Mouse (Mus musculus) forebrain, embryonic 13.5 days (tissue): ENCODE data around the gene Smg9. TPM values are rescaled to one million over a fixed set of nuclear protein-coding genes. Genes with fewer than 3 reads are reported as not detected.

Experiments
- ATAC-seq: fragments of 200-750 bp; cut with Nextera tagmentation; 2 replicates; pipeline ENCODE4 v1.8.0; 2017
- H3K27ac ChIP-seq: fragments of 300-500 bp; sonication (generic); 2 replicates; pipeline ENCODE4 v1.5.1; 2015; ENCODE audit warnings: inconsistent platforms, mild to moderate bottlenecking, moderate library complexity
- H3K27me3 ChIP-seq: fragments of 300-500 bp; sonication (generic); 2 replicates; pipeline ENCODE4 v1.6.1; 2015; ENCODE audit warnings: mild to moderate bottlenecking, inconsistent platforms
- H3K36me3 ChIP-seq: fragments of 300-500 bp; sonication (generic); 2 replicates; pipeline ENCODE4 v1.6.1; 2015; ENCODE audit warnings: mild to moderate bottlenecking, inconsistent platforms; ENCODE audit not compliant: poor library complexity, severe bottlenecking
- H3K4me1 ChIP-seq: fragments of 300-500 bp; sonication (generic); 2 replicates; pipeline ENCODE4 v1.6.1; 2015; ENCODE audit warnings: inconsistent platforms
- H3K4me2 ChIP-seq: fragments of 300-500 bp; sonication (generic); 2 replicates; pipeline ENCODE4 v1.6.1; 2015; ENCODE audit warnings: inconsistent platforms, mild to moderate bottlenecking, moderate library complexity
- H3K4me3 ChIP-seq: fragments of 300-500 bp; sonication (generic); 2 replicates; pipeline ENCODE4 v1.5.1; 2015; ENCODE audit warnings: mild to moderate bottlenecking, inconsistent platforms
- H3K9ac ChIP-seq: fragments of 300-500 bp; sonication (generic); 2 replicates; pipeline ENCODE4 v1.6.1; 2015; ENCODE audit warnings: mild to moderate bottlenecking, inconsistent platforms
- H3K9me3 ChIP-seq: fragments of 300-500 bp; sonication (generic); replicated peaks from 2 replicates; pipeline ENCODE4 v1.6.1; 2016; ENCODE audit warnings: inconsistent platforms
- WGBS: fragments of 180-500 bp; shearing (Covaris S2); methylation state at CpG from one replicate; pipeline ENCODE4 v1.1.7; 2015; 5-methylcytosine and 5-hydroxymethylcytosine counted together
- polyA plus RNA-seq: library from polyadenylated mRNA; unstranded; fragments of >200 nt; fragmentation: Nextera tagmentation; extraction: Ambion mirVana; gene quantifications from 2 replicates; pipeline ENCODE4 v1.2.1, GENCODE M21; 2015

Smg9 gene
- polyA plus RNA-seq, 1 experiment from 2014 or later, result 25.7 TPM

- Histone ChIP-seq H3K27me3 (no peaks in the 10 kb centered on the region), H3K4me1 (peaks cover 10% of the 10 kb centered on the region), H3K9ac (peak overlapping the region; percentile 47), H3K4me3 (no peak overlapping the region), H3K36me3 (peaks cover 53% of the 10 kb centered on the region), H3K9me3 (no peaks in the 10 kb centered on the region), H3K4me2 (no peak overlapping the region), H3K27ac (no peak overlapping the region)
- ATAC-seq, result no peak
- 37% methylated on average over 8 of the region's 8 CpGs for WGBS
Measured at GRCm38 (mm10) chr7:24419579-24419978, 20.2 kb downstream of the Smg9 start.

DNA sequence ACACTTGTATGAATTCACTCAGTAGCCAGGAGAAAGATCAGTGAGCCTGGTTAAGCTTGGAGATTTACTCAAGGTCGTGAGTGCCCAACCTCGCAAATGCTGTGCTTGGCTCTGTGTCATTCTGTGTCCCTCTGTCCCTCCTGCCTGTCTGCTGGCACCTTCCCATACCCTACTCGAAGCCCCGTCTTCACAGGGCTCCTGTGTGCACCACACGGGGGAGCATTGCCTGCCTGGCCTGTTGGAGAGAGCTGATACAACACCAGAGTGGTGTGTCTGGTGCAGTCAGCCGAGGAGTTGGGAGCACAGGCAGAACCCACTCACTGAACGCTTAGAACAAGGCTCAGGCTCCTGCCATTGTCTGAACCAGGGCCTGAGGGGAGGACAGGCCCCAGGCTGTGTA, 22.2 kb downstream of the Smg9 start:
- no peak for ATAC-seq
- no peak overlapping the region for H3K27ac ChIP-seq

GRCm38 (mm10) chr7:24422251-24422650, 22.8 kb downstream of the Smg9 start:
- Histone ChIP-seq H3K27ac (no peak overlapping the region), H3K4me2 (no peak overlapping the region), H3K9me3 (no peaks in the 10 kb centered on the region), H3K27me3 (no peaks in the 10 kb centered on the region), H3K9ac (no peak overlapping the region), H3K4me3 (no peak overlapping the region), H3K4me1 (peaks cover 10% of the 10 kb centered on the region), H3K36me3 (peaks cover 32% of the 10 kb centered on the region)
- 75% methylated on average over 8 of the region's 8 CpGs for WGBS
- ATAC-seq, result no peak

More for the DNA sequence above, 22.2 kb downstream of the Smg9 start:
- 63% methylated on average over 7 of the region's 7 CpGs for WGBS
- Histone ChIP-seq H3K4me3 (no peak overlapping the region), H3K36me3 (peaks cover 39% of the 10 kb centered on the region), H3K4me2 (no peak overlapping the region), H3K9me3 (no peaks in the 10 kb centered on the region), H3K9ac (no peak overlapping the region), H3K27me3 (no peaks in the 10 kb centered on the region), H3K4me1 (peaks cover 10% of the 10 kb centered on the region)

- Histone ChIP-seq H3K9ac (no peak overlapping the region), H3K9me3 (no peaks in the 10 kb centered on the region), H3K27ac (no peak overlapping the region), H3K27me3 (no peaks in the 10 kb centered on the region), H3K4me2 (no peak overlapping the region), H3K36me3 (peaks cover 31% of the 10 kb centered on the region), H3K4me3 (no peak overlapping the region), H3K4me1 (peaks cover 10% of the 10 kb centered on the region)
- 89% methylated on average over 15 of the region's 15 CpGs for WGBS
- ATAC-seq, result no peak
Measured at GRCm38 (mm10) chr7:24423107-24423763, 23.8 kb downstream of the Smg9 start.

DNA sequence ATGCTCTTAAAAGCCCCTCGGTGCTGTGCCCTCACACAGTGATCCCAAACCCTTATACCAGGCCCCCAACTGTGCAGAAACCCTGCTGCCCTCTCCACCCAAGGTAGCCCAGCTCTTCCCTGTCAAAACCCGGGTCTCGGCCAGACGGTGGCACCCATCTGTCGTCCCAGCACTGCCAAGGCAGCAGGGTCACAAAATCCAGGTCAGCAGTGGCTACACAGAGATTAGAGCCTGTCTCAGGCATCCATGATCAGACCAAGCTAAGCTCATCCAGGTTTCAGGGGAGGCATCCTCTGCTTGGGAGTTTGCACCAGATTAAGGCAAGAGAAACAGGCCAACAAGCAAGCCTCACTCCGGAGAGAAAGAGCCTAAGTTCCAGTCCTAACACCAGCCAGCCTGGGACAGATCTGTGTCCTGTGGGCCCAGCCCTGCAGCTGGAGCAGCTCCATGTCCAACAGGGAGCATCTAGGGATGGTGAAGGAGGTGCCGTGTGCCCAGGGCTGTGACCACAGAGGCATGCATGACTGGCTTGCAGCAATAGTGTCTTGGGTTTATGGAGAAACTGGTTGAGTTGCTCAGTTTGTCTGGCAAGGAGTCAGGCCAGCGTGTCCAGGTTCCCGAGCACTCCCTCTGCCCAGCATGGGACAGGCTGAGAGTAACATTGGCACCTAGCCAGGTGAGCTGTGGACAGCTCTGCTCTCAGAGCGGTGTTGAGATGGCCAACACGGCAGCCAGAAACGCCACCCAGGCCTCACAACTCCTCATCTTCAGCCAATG, 24.7 kb downstream of the Smg9 start:
- no peak overlapping the region for H3K9ac ChIP-seq
- no peaks in the 10 kb centered on the region for H3K27me3 ChIP-seq
- no peak for ATAC-seq
- peaks cover 8% of the 10 kb centered on the region for H3K4me1 ChIP-seq
- H3K9me3 ChIP-seq, result no peaks in the 10 kb centered on the region
- H3K4me3 ChIP-seq, result no peak overlapping the region
- peaks cover 31% of the 10 kb centered on the region for H3K36me3 ChIP-seq
- no peak overlapping the region for H3K4me2 ChIP-seq
- 85% methylated on average over 12 of the region's 12 CpGs for WGBS
- no peak overlapping the region for H3K27ac ChIP-seq

DNA sequence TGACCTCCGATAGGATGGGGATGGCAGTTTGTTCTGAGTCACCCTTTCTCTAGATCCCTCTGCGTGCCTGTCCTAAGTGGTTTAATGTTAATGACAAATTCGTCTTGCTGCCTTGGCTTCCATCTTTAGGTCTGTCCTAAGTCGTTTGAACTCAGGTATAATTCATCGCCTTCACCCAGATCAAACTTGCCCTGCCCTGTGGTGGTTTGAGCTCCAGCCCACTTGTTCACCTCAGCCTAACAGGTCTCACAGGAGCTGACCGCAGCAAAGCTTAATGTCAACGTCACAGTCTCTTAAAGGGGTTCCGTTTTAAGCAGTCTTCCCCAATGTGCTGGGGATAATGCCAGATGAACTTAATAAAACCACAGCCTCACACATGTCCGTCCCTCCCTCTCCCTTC, 26.5 kb downstream of the Smg9 start:
- H3K9ac ChIP-seq, result no peak overlapping the region
- H3K4me1 ChIP-seq, result peaks cover 5% of the 10 kb centered on the region
- no peaks in the 10 kb centered on the region for H3K27me3 ChIP-seq
- H3K4me3 ChIP-seq, result no peak overlapping the region
- H3K27ac ChIP-seq, result no peak overlapping the region
- 86% methylated on average over 9 of the region's 9 CpGs for WGBS
- no peak overlapping the region for H3K4me2 ChIP-seq
- ATAC-seq, result no peak
- no peaks in the 10 kb centered on the region for H3K9me3 ChIP-seq
- H3K36me3 ChIP-seq, result peaks cover 26% of the 10 kb centered on the region

DNA sequence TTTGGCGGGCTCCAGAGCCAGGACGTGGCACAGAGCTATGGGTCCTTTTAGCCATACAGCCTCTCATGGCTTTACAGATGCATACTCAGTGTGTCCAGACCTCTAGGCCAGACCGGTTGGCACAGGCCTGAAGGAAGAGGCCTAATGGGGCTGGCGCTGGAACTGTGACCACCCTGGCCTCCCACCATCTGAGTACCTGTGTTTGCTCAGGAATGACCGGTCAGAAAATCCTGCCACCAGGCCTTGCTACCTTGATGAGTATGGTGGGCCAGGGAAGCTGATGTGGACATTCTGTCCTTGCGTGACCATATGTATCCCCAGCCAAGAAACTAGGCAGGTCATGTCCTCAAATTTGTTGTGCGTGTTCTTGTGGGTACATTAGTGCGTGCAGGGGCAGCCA, 27.7 kb downstream of the Smg9 start:
- H3K4me3 ChIP-seq, result no peak overlapping the region
- ATAC-seq, result no peak
- H3K4me1 ChIP-seq, result peaks cover 5% of the 10 kb centered on the region
- H3K9ac ChIP-seq, result no peak overlapping the region
- no peak overlapping the region for H3K27ac ChIP-seq
- no peaks in the 10 kb centered on the region for H3K27me3 ChIP-seq
- WGBS, result 94% methylated on average over 8 of the region's 8 CpGs
- H3K36me3 ChIP-seq, result peaks cover 23% of the 10 kb centered on the region
- no peaks in the 10 kb centered on the region for H3K9me3 ChIP-seq
- no peak overlapping the region for H3K4me2 ChIP-seq

DNA sequence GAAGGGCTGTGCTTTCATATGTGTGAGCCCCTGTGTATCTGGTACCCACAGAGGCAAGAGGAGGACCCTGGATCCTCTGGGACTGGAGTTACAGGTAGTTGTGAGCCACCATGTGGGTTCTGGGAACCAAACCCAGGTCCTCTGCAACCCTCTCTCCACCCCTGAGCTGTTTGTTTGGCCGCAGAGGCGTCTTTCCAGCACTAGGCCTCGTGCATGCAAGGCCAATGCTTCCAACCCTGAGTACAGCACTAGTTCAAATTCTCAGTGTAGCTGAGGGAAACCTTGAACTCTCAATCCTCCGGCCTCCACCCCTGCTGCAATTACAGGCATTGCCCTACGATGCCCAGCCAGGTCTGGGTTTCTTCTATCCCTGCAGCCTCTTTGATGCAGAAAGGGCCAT, 29.3 kb downstream of the Smg9 start:
- 0 out of 2 replicates have a peak, but pooled peaks cover 2% of the 10 kb centered on the region for H3K27me3 ChIP-seq
- H3K27ac ChIP-seq, result no peak overlapping the region
- WGBS, result 82% methylated on average over 5 of the region's 5 CpGs
- ATAC-seq, result no peak
- no peak overlapping the region for H3K4me3 ChIP-seq
- no peak overlapping the region for H3K9ac ChIP-seq
- H3K4me1 ChIP-seq, result peaks cover 5% of the 10 kb centered on the region
- H3K36me3 ChIP-seq, result peaks cover 7% of the 10 kb centered on the region
- no peak overlapping the region for H3K4me2 ChIP-seq
- no peaks in the 10 kb centered on the region for H3K9me3 ChIP-seq

GRCm38 (mm10) chr7:24429413-24430112, 30.1 kb downstream of the Smg9 start:
- 66% methylated on average over 16 of the region's 16 CpGs for WGBS
- no peak overlapping the region for H3K9ac ChIP-seq
- no peak overlapping the region for H3K4me2 ChIP-seq
- no peaks in the 10 kb centered on the region for H3K36me3 ChIP-seq
- H3K4me1 ChIP-seq, result peaks cover 5% of the 10 kb centered on the region
- peak; percentile 67; the same call in 1 of the 2 replicates for ATAC-seq
- H3K27ac ChIP-seq, result peak overlapping the region; percentile 40; the same call in 1 of the 2 replicates
- H3K9me3 ChIP-seq, result no peaks in the 10 kb centered on the region
- H3K4me3 ChIP-seq, result no peak overlapping the region
- 0 out of 2 replicates have a peak, but pooled peaks cover 2% of the 10 kb centered on the region for H3K27me3 ChIP-seq

DNA sequence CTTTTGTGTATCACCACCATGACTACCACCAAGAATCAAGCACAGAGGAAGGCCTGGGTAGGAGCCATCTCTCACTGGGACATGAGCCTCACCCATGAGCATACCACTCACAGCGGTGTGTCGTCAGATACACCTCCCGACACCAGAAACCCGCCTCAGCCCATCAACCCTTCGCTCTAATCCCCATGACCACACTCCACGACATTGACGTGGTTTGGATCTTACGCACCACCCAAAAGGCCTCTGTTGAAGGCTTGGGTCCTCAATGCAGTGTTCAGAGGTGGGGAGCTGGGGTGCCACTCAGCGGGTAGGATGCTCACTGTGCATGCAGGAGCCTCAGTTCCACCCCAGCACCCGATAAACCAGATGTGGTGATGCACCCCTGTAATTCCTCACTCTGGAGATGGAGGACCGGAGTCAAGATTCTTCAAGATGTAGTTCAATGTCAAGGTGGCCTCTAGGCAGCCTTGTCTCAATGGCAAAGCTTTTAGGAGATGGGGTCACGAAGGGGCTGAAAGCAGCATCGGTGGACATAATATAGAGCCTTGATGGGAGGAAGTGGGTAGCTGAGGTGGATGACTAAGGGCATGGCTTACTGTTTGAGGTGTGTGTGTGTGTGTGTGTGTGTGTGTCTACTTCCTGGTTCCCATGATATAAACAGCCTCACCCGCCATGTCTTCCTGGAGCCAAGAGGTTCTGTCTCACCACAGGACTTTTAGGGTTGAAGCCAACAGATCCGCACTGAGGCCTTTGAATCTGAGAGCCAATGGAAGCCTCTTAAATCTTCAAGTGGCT, 31.3 kb downstream of the Smg9 start:
- H3K36me3 ChIP-seq, result no peaks in the 10 kb centered on the region
- no peak overlapping the region for H3K4me3 ChIP-seq
- no peaks in the 10 kb centered on the region for H3K9me3 ChIP-seq
- no peak overlapping the region for H3K27ac ChIP-seq
- H3K9ac ChIP-seq, result no peak overlapping the region
- no peak overlapping the region for H3K4me2 ChIP-seq
- no peak for ATAC-seq
- peaks cover 5% of the 10 kb centered on the region for H3K4me1 ChIP-seq
- 94% methylated on average over 15 of the region's 15 CpGs for WGBS
- H3K27me3 ChIP-seq, result 0 out of 2 replicates have a peak, but pooled peaks cover 2% of the 10 kb centered on the region

DNA sequence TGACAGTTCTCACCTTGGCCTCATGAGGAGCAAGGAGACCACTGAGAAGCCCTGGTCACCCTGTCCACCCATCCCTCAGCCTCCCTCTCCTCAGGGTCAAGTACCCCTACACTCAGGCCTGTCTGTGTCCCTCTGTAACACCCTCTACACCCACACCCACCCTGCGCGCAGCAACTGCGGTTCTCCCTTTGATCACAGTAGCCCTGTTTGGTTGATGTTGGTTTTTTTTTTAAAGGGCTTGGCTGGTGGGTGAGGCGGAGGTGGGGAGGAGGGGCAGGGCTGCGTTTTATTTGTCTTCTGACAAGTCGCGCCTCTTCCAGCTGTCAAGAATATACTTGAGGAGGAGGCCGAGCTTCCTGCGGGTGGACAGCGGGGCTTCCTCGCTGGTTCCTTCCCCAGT, 32.3 kb downstream of the Smg9 start:
- H3K9ac ChIP-seq, result no peak overlapping the region
- WGBS, result 80% methylated on average over 11 of the region's 11 CpGs

More for the DNA sequence above, 32.3 kb downstream of the Smg9 start:
- H3K36me3 ChIP-seq, result no peaks in the 10 kb centered on the region
- 0 out of 2 replicates have a peak, but pooled peaks cover 2% of the 10 kb centered on the region for H3K27me3 ChIP-seq
- no peaks in the 10 kb centered on the region for H3K9me3 ChIP-seq
- no peak overlapping the region for H3K27ac ChIP-seq
- H3K4me2 ChIP-seq, result no peak overlapping the region
- no peak overlapping the region for H3K4me3 ChIP-seq
- ATAC-seq, result no peak
- H3K4me1 ChIP-seq, result peaks cover 5% of the 10 kb centered on the region
